8 mouse cellular contexts compared by ENCODE assay signal in genomic region chr13:50964070-50964469, GRCm38 (mm10).
DNase-seq lines count a peak whose midpoint lies in the region; ATAC-seq and TF ChIP-seq lines count a peak whose summit lies in the region.

No protein-coding gene starts in this region.

- H3K36me3 ChIP-seq in spleen, adult 2 months (ENCODE audit: control insufficient read depth, insufficient read depth, low read length), result no peaks in the 10 kb centered on the region
- H3K36me3 ChIP-seq in kidney, postnatal 0 days (ENCODE audit: insufficient read depth, low read length), result no peaks in the 10 kb centered on the region
- H3K36me3 ChIP-seq in hindbrain, embryonic 13.5 days, result no peaks in the 10 kb centered on the region

- no peaks in the 10 kb centered on the region for H3K9me3 ChIP-seq in kidney, postnatal 0 days (replicated peaks; ENCODE audit: low read length)
- no peaks in the 10 kb centered on the region for H3K9me3 ChIP-seq in hindbrain, embryonic 13.5 days

- no peak for ATAC-seq in kidney, postnatal 0 days (replicated peaks; ENCODE audit: low FRiP score, low read depth)
- no peak for ATAC-seq in hindbrain, embryonic 13.5 days (ENCODE audit: low FRiP score)
- ATAC-seq in megakaryocyte, adult 5-6 weeks (ENCODE audit: poor library complexity, severe bottlenecking), result no peak

- WGBS in spleen, adult 2 months, result 80% methylated on average over 9 of the region's 9 CpGs
- 83% methylated on average over 9 of the region's 9 CpGs for WGBS in kidney, postnatal 0 days
- WGBS in hindbrain, embryonic 13.5 days, result 78% methylated on average over 9 of the region's 9 CpGs

- DNase-seq in gastrocnemius, adult 2 months, result no peak
- no peak for DNase-seq in gastrocnemius, adult 18-20 months (ENCODE audit: low spot score)
- no peak for DNase-seq in spleen, adult 2 months (ENCODE audit: low read depth in 1 of 2, low spot score in 2 of 2)
- DNase-seq in spleen, adult 12 weeks (ENCODE audit: low spot score), result no peak
- no peak for DNase-seq in kidney, postnatal 0 days (ENCODE audit: low spot score)
- DNase-seq in thymus, postnatal 14 days, result peak; percentile 4

- no peak for TF ChIP-seq POLR2A in spleen, adult 2 months (IDR thresholded peaks at IDR 0.05; ENCODE audit: low read depth, low read length)

- no peak overlapping the region for H3K4me3 ChIP-seq in gastrocnemius, adult 2 months
- no peak overlapping the region for H3K4me3 ChIP-seq in spleen, adult 2 months (ENCODE audit: extremely low read depth, insufficient read depth, insufficient read length)
- no peak overlapping the region for H3K4me3 ChIP-seq in kidney, postnatal 0 days (replicated peaks; ENCODE audit: low read depth, low read length)
- H3K4me3 ChIP-seq in hindbrain, embryonic 13.5 days, result no peak overlapping the region

- H3K4me2 ChIP-seq in kidney, postnatal 0 days (ENCODE audit: low read length), result no peak overlapping the region
- H3K4me2 ChIP-seq in hindbrain, embryonic 13.5 days, result no peak overlapping the region

- no peaks in the 10 kb centered on the region for H3K27me3 ChIP-seq in spleen, adult 2 months (ENCODE audit: control insufficient read depth, insufficient read depth, low read length)
- no peaks in the 10 kb centered on the region for H3K27me3 ChIP-seq in kidney, postnatal 0 days (ENCODE audit: insufficient read depth, low read length)
- no peaks in the 10 kb centered on the region for H3K27me3 ChIP-seq in hindbrain, embryonic 13.5 days

- intact Hi-C loops in gastrocnemius, adult 2 months (cut with DNase I), result no loop called here

- TF ChIP-seq CTCF in gastrocnemius, adult 2 months (IDR thresholded peaks at IDR 0.05), result peak; percentile 67
- peak; percentile 38; the same call in 1 of the 2 replicates for TF ChIP-seq CTCF in spleen, adult 2 months (IDR thresholded peaks at IDR 0.05; ENCODE audit: extremely low read depth, insufficient read depth, insufficient read length, insufficient replicate concordance)
- peak; percentile 66 for TF ChIP-seq CTCF in kidney, postnatal 0 days (IDR thresholded peaks at IDR 0.05; ENCODE audit: low read depth)

- no peak overlapping the region for H3K27ac ChIP-seq in gastrocnemius, adult 2 months
- H3K27ac ChIP-seq in spleen, adult 2 months (ENCODE audit: insufficient read depth, low read length), result no peak overlapping the region
- H3K27ac ChIP-seq in kidney, postnatal 0 days, result no peak overlapping the region
- no peak overlapping the region for H3K27ac ChIP-seq in hindbrain, embryonic 13.5 days

- no peak overlapping the region for H3K9ac ChIP-seq in kidney, postnatal 0 days (ENCODE audit: low read depth, low read length)
- H3K9ac ChIP-seq in hindbrain, embryonic 13.5 days, result no peak overlapping the region

- H3K4me1 ChIP-seq in spleen, adult 2 months (ENCODE audit: control insufficient read depth, insufficient read depth, insufficient read length), result no peaks in the 10 kb centered on the region
- no peaks in the 10 kb centered on the region for H3K4me1 ChIP-seq in kidney, postnatal 0 days (replicated peaks; ENCODE audit: insufficient read depth, low read length)
- no peaks in the 10 kb centered on the region for H3K4me1 ChIP-seq in hindbrain, embryonic 13.5 days (replicated peaks)
